Mouse (Mus musculus) limb, embryonic 14.5 days (tissue): ENCODE measurements around the gene Ier2. TPM values are rescaled to one million over a fixed set of nuclear protein-coding genes. Genes with fewer than 3 reads are reported as not detected.
"Not testable (repeated sequence)": the region's sequence is repeated elsewhere in the genome, so short reads cannot be mapped to it uniquely, and the experiment has no call there.

Experiments
- ATAC-seq: fragments of 200-750 bp; cut with Nextera tagmentation; 2 replicates; pipeline ENCODE4 v1.8.0; 2017; ENCODE audit warnings: low read depth, moderate number of reproducible peaks, moderate TSS enrichment; ENCODE audit not compliant: low FRiP score
- DNase-seq: peaks from one replicate; pipeline ENCODE4 v3.0.0-alpha.2; 2015; ENCODE audit warnings: low spot score
- H3K27ac ChIP-seq: fragments of 300-500 bp; sonication (generic); replicated peaks from 2 replicates; pipeline ENCODE4 v1.5.1; 2014; ENCODE audit warnings: low read depth, mild to moderate bottlenecking, low read length, moderate library complexity, mixed read lengths
- H3K27me3 ChIP-seq: fragments of 300-500 bp; sonication (generic); 2 replicates; pipeline ENCODE4 v1.6.1; 2014; ENCODE audit warnings: low read length, mixed read lengths; ENCODE audit not compliant: control insufficient read depth, insufficient read depth
- H3K36me3 ChIP-seq: fragments of 300-500 bp; sonication (generic); 2 replicates; pipeline ENCODE4 v1.6.1; 2014; ENCODE audit warnings: mild to moderate bottlenecking, low read length, moderate library complexity, mixed read lengths; ENCODE audit not compliant: control insufficient read depth, insufficient read depth
- H3K4me1 ChIP-seq: fragments of 300-500 bp; sonication (generic); 2 replicates; pipeline ENCODE4 v1.6.1; 2014; ENCODE audit warnings: antibody characterized with exemption, low read length, mixed read lengths; ENCODE audit not compliant: control insufficient read depth, insufficient read depth
- H3K4me2 ChIP-seq: fragments of 300-500 bp; sonication (generic); replicated peaks from 2 replicates; pipeline ENCODE4 v1.6.1; 2014; ENCODE audit warnings: low read depth, mild to moderate bottlenecking, low read length, moderate library complexity; ENCODE audit not compliant: severe bottlenecking
- H3K4me3 ChIP-seq: fragments of 300-500 bp; sonication (generic); replicated peaks from 2 replicates; pipeline ENCODE4 v1.5.1; 2014; ENCODE audit warnings: low read length
- H3K9ac ChIP-seq: fragments of 300-500 bp; sonication (generic); 2 replicates; pipeline ENCODE4 v1.6.1; 2014; ENCODE audit warnings: mild to moderate bottlenecking, low read depth, low read length, moderate library complexity; ENCODE audit not compliant: severe bottlenecking
- H3K9me3 ChIP-seq: fragments of 300-500 bp; sonication (generic); 2 replicates; pipeline ENCODE4 v1.6.1; 2016; ENCODE audit warnings: low read length; ENCODE audit not compliant: control insufficient read depth
- POLR2A ChIP-seq: fragments of 200-500 bp; IDR thresholded peaks from 2 replicates; pipeline ENCODE4 v1.8.0; 2012; ENCODE audit warnings: inconsistent platforms, mild to moderate bottlenecking, moderate library complexity, borderline replicate concordance; ENCODE audit not compliant: insufficient read depth, insufficient read length; ENCODE audit errors: extremely low read depth
- WGBS: fragments of 180-500 bp; shearing (Covaris S2); extraction: QIAGEN DNeasy Blood & Tissue Kit; methylation state at CpG from one replicate; pipeline ENCODE4 v1.1.7; 2014; 5-methylcytosine and 5-hydroxymethylcytosine counted together
- polyA plus RNA-seq, 2 experiments: library from polyadenylated mRNA; depleted of rRNA in 1 of 2; stranded (reverse) in 1 of 2; unstranded in 1 of 2; fragments of >200 nt; fragmentation: Nextera tagmentation in 1 of 2; extraction: Ambion mirVana in 1 of 2; gene quantifications; 2 replicates each; pipeline versions ENCODE4 v1.2.1 to v1.2.3; 2012 to 2014

Gene Ier2
- polyA plus RNA-seq, 2 experiments, result 33.3 to 66.0 TPM

GRCm38 (mm10) chr8:84677305-84677704 is 14.7 kb upstream of the Ier2 start:
- peaks cover 48% of the 10 kb centered on the region for H3K36me3 ChIP-seq

GRCm38 (mm10) chr8:84670295-84671006 is 7.8 kb upstream of the Ier2 start:
- DNase-seq, H3K9ac ChIP-seq, H3K4me3 ChIP-seq, H3K27me3 ChIP-seq, ATAC-seq, H3K27ac ChIP-seq, H3K4me1 ChIP-seq, H3K9me3 ChIP-seq, H3K4me2 ChIP-seq: not testable (repeated sequence)
- peaks cover 59% of the 10 kb centered on the region for H3K36me3 ChIP-seq
- WGBS, result 91% methylated on average over 5 of the region's 5 CpGs

More at GRCm38 (mm10) chr8:84677305-84677704, 14.7 kb upstream of the Ier2 start:
- no peak for ATAC-seq
- no peaks in the 10 kb centered on the region for H3K9me3 ChIP-seq
- WGBS, result 93% methylated on average over 5 of the region's 5 CpGs
- H3K4me3 ChIP-seq, result no peak overlapping the region
- no peaks in the 10 kb centered on the region for H3K4me1 ChIP-seq
- H3K27ac ChIP-seq, result no peak overlapping the region
- no peak overlapping the region for H3K9ac ChIP-seq
- no peak overlapping the region for H3K4me2 ChIP-seq
- no peak for TF ChIP-seq POLR2A
- no peak for DNase-seq
- no peaks in the 10 kb centered on the region for H3K27me3 ChIP-seq

DNA sequence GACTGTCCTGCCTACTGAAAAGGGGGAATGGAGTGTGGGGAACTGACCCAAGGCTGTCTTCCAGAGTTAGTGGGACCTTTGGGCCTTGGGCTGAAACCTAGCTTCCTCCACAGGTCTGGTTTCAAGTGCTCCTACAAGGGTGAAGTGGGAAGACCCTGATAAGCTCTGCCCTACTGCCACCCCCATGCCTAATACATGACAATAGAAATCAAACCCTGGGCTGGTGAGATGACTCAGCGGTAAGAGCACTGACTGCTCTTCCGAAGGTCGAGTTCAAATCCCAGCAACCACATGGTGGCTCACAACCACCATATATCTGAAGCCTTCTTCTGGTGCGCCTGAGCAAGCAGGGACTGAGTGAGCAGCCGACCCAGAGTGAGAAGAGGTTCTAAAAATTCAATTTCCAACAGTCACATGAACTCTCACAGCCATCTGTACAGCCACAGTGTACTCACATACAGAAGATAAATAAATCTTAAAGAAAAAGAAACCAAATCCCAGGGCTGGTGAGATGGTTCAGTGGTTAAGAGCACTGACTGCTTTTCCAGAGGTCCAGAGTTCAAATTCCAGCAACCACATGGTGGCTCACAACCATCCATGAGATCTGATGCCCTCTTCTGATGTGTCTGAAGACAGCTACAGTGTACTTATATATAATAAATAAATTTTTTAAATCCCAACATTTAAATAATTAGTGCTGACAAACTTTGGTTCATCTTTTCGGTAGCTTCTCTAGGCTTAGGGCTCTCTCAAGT is 6.3 kb upstream of the Ier2 start:
- H3K9ac ChIP-seq, result no peak overlapping the region
- no peak for DNase-seq
- no peak overlapping the region for H3K4me2 ChIP-seq
- 84% methylated on average over 6 of the region's 6 CpGs for WGBS
- ATAC-seq, result no peak
- H3K27ac ChIP-seq, result no peak overlapping the region
- H3K9me3 ChIP-seq, result no peaks in the 10 kb centered on the region
- no peaks in the 10 kb centered on the region for H3K27me3 ChIP-seq
- H3K4me1 ChIP-seq, result peaks cover 7% of the 10 kb centered on the region; the same call in 1 of the 2 replicates
- H3K4me3 ChIP-seq, result no peak overlapping the region
- peaks cover 44% of the 10 kb centered on the region for H3K36me3 ChIP-seq
- TF ChIP-seq POLR2A, result no peak

DNA sequence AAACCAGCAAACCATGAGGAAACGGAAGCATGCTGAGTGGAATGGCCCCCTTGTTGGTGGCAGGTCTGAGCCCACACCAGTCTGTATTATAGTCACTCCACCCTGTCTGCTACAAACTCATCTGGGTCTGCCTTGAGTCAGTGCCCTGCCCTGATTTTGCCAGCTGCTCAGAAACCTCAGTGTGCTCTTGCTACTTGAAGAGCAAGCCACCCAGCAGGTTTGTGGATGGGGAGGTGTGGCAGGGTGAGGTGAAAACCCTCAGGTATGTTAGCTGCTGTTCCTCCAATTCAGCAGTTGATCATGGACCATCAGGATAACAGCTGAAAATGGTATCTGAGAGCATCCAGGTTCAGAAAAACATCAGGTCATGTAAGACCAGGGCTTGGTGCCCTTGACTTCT is 5.4 kb upstream of the Ier2 start:
- no peak for DNase-seq
- TF ChIP-seq POLR2A, result no peak
- H3K27me3 ChIP-seq, result no peaks in the 10 kb centered on the region
- H3K4me3 ChIP-seq, result no peak overlapping the region
- no peak for ATAC-seq
- H3K27ac ChIP-seq, result no peak overlapping the region
- H3K9me3 ChIP-seq, result no peaks in the 10 kb centered on the region
- H3K4me1 ChIP-seq, result peaks cover 12% of the 10 kb centered on the region
- H3K36me3 ChIP-seq, result peaks cover 40% of the 10 kb centered on the region
- no peak overlapping the region for H3K4me2 ChIP-seq
- 83% methylated on average over 1 of the region's 1 CpGs for WGBS
- H3K9ac ChIP-seq, result no peak overlapping the region

- no peaks in the 10 kb centered on the region for H3K27me3 ChIP-seq
- H3K4me2 ChIP-seq, result peak overlapping the region; percentile 81
- no peak for TF ChIP-seq POLR2A
- H3K36me3 ChIP-seq, result peaks cover 17% of the 10 kb centered on the region
- H3K4me3 ChIP-seq, result peak overlapping the region; percentile 66
- ATAC-seq (peak; percentile 4; the same call in 1 of the 2 replicates), DNase-seq (peak; percentile 65)
- H3K27ac ChIP-seq, result peak overlapping the region; percentile 91
- H3K9ac ChIP-seq, result peak overlapping the region; percentile 70
- WGBS, result 2% methylated on average over 14 of the region's 14 CpGs
- H3K4me1 ChIP-seq, result peaks cover 20% of the 10 kb centered on the region
- no peaks in the 10 kb centered on the region for H3K9me3 ChIP-seq
Observed at GRCm38 (mm10) chr8:84665385-84665893, 2.8 kb upstream of the Ier2 start.
